Mouse (Mus musculus) brain, embryonic 14.5 days (tissue): ENCODE data around the gene F9.
"Not testable (repeated sequence)": the region's sequence is repeated elsewhere in the genome, so short reads cannot be mapped to it uniquely, and the experiment has no call there.

Source experiments
- CTCF ChIP-seq: fragments of 200-500 bp; IDR thresholded peaks from 2 replicates; pipeline ENCODE4 v1.5.1; 2012; ENCODE audit warnings: inconsistent platforms, mild to moderate bottlenecking, moderate library complexity, borderline replicate concordance; ENCODE audit not compliant: insufficient read depth, insufficient read length; ENCODE audit errors: extremely low read depth
- POLR2A ChIP-seq: fragments of 200-500 bp; IDR thresholded peaks from 2 replicates; pipeline ENCODE4 v1.6.1; 2012; ENCODE audit warnings: mild to moderate bottlenecking, inconsistent platforms, borderline replicate concordance; ENCODE audit not compliant: poor library complexity, insufficient read depth, insufficient read length, severe bottlenecking; ENCODE audit errors: extremely low read depth

DNA sequence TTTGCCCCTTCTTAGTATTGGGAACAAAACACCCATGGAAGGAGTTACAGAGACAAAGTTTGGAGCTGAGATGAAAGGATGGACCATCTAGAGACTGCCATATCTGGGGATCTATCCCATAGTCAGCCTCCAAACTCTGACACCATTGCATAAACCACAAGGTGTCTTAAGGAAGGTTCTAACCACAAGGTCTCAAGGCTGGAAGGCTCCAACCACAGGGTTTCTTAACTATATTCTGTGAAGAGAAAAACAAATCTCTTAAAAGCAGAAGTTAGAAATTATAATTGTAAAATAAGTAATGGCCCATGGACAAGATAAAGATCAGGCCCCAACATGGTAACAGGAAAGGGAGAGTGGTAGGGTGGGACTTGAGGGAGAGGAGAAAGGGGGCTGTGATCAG lies 29.5 kb upstream of the F9 start:
- TF ChIP-seq POLR2A, CTCF: not testable (repeated sequence)
